Mouse (Mus musculus): ENCODE results near the gene Drd3. TPM values are rescaled to one million over a fixed set of nuclear protein-coding genes. Genes with fewer than 3 reads are reported as not detected.

Drd3 gene
- total RNA-seq, 2 experiments from 2014 or later: not detected

GRCm38 (mm10) chr16:43800119-43800721 is 46.4 kb downstream of the Drd3 start:
- intact Hi-C loops (cut with DNase I): loop anchor here (5.0 to 10.0 kb wide), 2 partner anchors 195 to 258 kb away; no protein-coding TSS in a partner anchor
- no peak for DNase-seq

GRCm38 (mm10) chr16:43801137-43801536 is 47.3 kb downstream of the Drd3 start:
- intact Hi-C loops (cut with DNase I): loop anchor here (5.0 to 10.0 kb wide), 2 partner anchors 196 to 259 kb away; no protein-coding TSS in a partner anchor
- DNase-seq: no peak

GRCm38 (mm10) chr16:43801791-43802307 is 48.0 kb downstream of the Drd3 start:
- intact Hi-C loops (cut with DNase I): loop anchor here (5.0 to 10.0 kb wide), 2 partner anchors 197 to 260 kb away; no protein-coding TSS in a partner anchor
- DNase-seq: peak; percentile 65 to 77

DNA sequence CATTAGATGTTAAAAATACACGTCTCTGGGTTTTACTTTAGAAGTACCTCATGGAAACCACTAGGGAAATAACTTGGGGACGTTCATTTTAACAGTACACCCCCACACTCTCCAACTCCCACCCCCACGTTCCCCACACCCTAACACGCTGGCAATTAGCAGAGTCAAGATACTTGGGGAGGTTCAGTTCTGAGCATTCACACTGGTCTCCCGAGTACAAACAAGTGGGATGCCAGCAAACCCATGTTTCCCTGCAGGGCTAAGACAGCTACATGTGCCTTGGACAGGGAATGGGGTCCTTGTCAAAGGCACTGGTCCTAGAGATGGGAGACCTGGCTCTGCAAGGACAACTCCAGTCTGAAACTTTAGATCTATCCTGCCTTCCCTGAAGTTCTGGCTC is 48.6 kb downstream of the Drd3 start:
- intact Hi-C loops (cut with DNase I): loop anchor here (5.0 to 10.0 kb wide), 2 partner anchors 198 to 260 kb away; no protein-coding TSS in a partner anchor

DNA sequence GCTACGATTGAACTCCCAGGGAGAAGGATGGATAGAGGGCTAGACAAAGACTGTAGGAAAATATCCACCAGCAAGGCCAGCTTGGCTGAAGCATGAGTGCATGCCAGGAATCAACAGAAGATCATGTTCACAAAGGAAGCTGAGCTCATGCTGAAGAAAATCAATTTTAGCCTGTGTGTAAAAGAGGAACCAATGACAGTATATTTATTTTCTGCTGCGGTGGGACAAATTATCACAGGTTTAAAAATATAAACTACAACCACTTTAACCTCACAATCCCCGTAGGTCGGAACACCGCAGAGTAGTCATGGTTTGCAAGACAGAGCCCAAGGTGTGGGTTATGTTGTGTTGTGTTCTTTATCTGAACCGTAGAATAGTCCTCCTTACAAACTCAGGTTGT is 50.5 kb downstream of the Drd3 start:
- DNase-seq: no peak
- intact Hi-C loops (cut with DNase I): loop anchor here (5.0 to 10.0 kb wide), 2 partner anchors 200 to 262 kb away; no protein-coding TSS in a partner anchor

More for the DNA sequence above, 48.6 kb downstream of the Drd3 start:
- DNase-seq: no peak

DNA sequence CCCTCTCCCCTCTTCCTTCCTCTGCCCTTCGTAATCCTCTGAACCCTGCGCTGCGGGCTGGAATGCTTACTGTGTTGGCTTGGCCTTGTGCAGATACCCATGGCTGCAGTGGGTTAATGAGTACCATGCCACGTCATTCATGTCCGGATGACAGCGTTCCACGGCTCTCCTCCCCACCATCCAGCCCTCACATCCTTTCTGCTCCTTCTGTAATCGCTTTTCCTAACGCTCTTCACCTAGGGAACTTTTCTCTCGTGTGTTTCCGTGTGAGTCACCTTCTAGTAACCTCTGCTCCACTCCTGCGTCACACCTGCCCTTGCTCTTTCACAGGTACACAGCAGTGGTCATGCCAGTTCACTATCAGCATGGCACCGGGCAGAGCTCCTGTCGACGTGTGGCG is 53.2 kb downstream of the Drd3 start:
- DNase-seq: no peak
- intact Hi-C loops (cut with DNase I): loop anchor here (10.0 kb wide), 1 partner anchor 202 kb away; no protein-coding TSS in a partner anchor

DNA sequence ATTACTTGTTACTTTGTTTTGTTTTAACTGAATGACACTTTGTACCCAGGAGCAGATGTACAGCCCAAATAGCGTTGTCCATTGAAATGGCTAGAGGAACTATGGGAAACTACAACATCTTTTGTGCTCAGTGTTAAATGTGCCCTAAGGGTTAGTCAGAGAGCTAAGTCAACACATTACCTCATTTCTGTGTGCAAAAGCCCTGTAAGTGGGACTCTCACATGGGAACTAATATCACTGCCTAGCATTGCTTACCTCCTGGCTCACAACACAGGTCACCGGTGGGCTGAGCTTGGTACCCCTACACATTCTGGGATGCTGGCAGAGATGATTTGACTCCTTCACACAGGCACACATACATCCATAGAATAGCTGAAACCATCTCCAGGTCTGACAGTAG is 55.6 kb downstream of the Drd3 start:
- no peak for DNase-seq
- intact Hi-C loops (cut with DNase I): loop anchor here (10.0 kb wide), 1 partner anchor 205 kb away; no protein-coding TSS in a partner anchor

- intact Hi-C loops (cut with DNase I): no loop called here
- no peak for DNase-seq
These were observed 57.6 kb downstream of the Drd3 start for GRCm38 (mm10) chr16:43811402-43811801.

- intact Hi-C loops (cut with DNase I): no loop called here
These were observed 60.8 kb downstream of the Drd3 start for GRCm38 (mm10) chr16:43814644-43815043.

GRCm38 (mm10) chr16:43816321-43816720 is 62.5 kb downstream of the Drd3 start:
- intact Hi-C loops (cut with DNase I): no loop called here
- DNase-seq: no peak

More at GRCm38 (mm10) chr16:43814644-43815043, 60.8 kb downstream of the Drd3 start:
- no peak for DNase-seq

GRCm38 (mm10) chr16:43818404-43818803 is 64.6 kb downstream of the Drd3 start:
- intact Hi-C loops (cut with DNase I): no loop called here
- DNase-seq: no peak

GRCm38 (mm10) chr16:43827492-43827891 is 73.7 kb downstream of the Drd3 start:
- intact Hi-C loops (cut with DNase I): no loop called here
- no peak for DNase-seq

DNA sequence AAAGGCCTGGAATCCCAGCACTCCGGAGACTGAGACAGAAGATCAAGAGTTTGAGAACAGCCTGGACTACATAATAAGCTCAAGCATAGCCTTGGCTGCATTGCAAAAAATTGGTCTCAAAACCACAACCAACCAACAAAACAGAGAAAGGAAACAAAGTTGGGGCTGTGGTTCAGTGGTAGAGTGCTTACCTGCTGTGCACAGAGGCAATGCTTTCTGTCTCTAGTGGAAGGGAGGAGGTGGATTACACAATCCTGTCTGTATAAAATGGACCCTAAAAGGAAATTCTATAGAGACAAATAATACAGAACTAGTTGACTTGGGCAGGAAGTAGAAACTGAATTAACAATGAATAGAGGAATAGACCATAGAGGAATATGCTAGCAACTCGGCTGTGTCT is 78.1 kb downstream of the Drd3 start:
- DNase-seq: no peak
- intact Hi-C loops (cut with DNase I): no loop called here

DNA sequence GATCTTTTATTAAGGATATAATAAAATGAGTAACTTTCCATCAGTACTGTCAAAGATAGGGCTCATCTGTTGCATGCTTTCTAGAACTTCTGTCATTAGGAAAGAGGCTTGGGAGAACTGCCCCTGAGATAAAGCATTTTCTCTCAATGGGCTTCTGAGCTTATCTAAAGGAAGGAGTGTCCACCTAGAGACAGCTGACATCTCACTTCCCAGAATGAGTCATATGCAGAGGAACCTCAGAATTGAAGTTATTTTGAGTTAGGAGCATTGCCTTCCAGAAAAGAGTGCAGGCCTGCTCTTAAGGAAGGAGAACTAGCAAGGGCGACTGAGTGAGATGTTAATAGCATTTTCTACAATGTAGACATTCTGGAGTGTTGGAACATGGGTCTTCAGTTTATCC is 87.4 kb downstream of the Drd3 start:
- intact Hi-C loops (cut with DNase I): no loop called here
- DNase-seq: no peak

GRCm38 (mm10) chr16:43849839-43850238 is 96.0 kb downstream of the Drd3 start:
- intact Hi-C loops (cut with DNase I): no loop called here
- DNase-seq: no peak

DNA sequence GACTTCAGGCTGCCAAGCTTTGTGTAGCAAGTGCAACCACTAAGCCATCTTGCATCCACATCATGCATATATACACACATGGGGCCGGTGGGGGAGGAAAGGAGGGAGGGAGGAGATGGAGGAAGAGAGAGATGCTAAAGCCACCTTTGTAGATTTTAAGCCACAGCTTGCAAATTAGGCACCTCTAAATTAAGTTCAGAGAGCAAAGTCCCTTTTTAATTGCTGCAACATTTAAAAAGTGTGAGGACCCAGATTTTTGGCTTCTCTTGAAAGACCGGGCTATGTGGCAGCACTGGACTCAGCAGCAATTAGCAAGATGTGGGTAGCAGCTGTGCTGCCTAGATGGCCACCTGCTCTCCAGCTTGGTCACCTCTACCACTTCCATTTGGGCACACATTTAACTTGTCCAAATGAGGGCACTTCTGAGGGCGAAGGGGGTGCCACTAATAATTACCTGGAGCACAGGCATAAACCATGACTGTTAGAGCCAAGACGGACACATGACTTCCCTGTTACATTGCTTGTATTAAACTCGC is 105.2 kb downstream of the Drd3 start:
- intact Hi-C loops (cut with DNase I): no loop called here
- DNase-seq: no peak

GRCm38 (mm10) chr16:43860624-43861023 is 106.8 kb downstream of the Drd3 start:
- DNase-seq: no peak
- intact Hi-C loops (cut with DNase I): no loop called here

DNA sequence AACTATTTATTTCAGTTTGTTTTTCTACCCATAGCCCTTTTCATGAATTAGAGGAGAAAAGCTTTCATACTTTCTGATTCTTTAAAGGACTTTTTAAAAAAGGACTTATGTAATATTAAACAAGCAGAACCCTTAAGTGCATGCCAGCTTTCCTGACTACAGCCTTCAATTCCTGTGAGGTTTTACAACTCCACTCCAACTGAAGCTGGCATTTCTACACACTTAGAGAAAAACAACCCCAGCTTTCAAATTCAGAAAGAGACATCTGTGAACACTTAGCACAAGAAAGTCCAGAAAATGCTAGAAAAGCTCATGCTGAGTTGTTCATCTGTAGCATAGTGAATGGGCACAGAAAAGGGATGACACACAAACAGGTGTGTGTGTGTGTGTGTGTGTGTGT is 116.0 kb downstream of the Drd3 start:
- intact Hi-C loops (cut with DNase I): no loop called here
- no peak for DNase-seq

DNA sequence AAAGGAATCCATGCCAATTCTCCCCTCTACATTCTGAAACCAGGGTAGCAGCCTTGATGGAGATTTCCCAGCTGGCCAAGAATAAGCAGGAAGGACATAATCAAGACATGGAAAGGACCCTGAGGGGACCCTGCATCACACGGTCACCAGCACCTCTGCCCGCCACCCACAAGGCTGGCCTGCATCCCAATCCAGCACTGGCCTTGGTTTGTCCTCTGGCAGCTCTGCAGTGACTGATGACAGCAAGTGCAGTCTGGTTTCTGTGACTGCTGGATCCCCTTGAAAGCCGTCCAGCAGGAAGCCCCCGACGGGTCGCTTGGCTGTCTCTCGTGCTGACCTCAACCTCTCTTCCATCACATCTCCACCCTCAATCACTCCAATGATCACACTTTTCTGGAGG is 117.6 kb downstream of the Drd3 start:
- intact Hi-C loops (cut with DNase I): no loop called here
- no peak for DNase-seq
